Mouse (Mus musculus) hindbrain, embryonic 13.5 days (tissue): ENCODE results near the gene Th. TPM values are rescaled to one million over a fixed set of nuclear protein-coding genes. Genes with fewer than 3 reads are reported as not detected.

ENCODE experiments used
- ATAC-seq: fragments of 200-750 bp; cut with Nextera tagmentation; 2 replicates; pipeline ENCODE4 v1.8.0; 2017; ENCODE audit warnings: moderate TSS enrichment; ENCODE audit not compliant: low FRiP score
- H3K27ac ChIP-seq: fragments of 300-500 bp; sonication (generic); 2 replicates; pipeline ENCODE4 v1.5.1; 2015; ENCODE audit warnings: inconsistent platforms, mild to moderate bottlenecking, moderate library complexity
- H3K27me3 ChIP-seq: fragments of 300-500 bp; sonication (generic); 2 replicates; pipeline ENCODE4 v1.6.1; 2015; ENCODE audit warnings: mild to moderate bottlenecking, inconsistent platforms
- H3K36me3 ChIP-seq: fragments of 300-500 bp; sonication (generic); 2 replicates; pipeline ENCODE4 v1.6.1; 2015; ENCODE audit warnings: mild to moderate bottlenecking, inconsistent platforms
- H3K4me1 ChIP-seq: fragments of 300-500 bp; sonication (generic); replicated peaks from 2 replicates; pipeline ENCODE4 v1.6.1; 2015; ENCODE audit warnings: inconsistent platforms
- H3K4me2 ChIP-seq: fragments of 300-500 bp; sonication (generic); 2 replicates; pipeline ENCODE4 v1.6.1; 2015; ENCODE audit warnings: inconsistent platforms, mild to moderate bottlenecking, moderate library complexity
- H3K4me3 ChIP-seq: fragments of 300-500 bp; sonication (generic); 2 replicates; pipeline ENCODE4 v1.5.1; 2015; ENCODE audit warnings: mild to moderate bottlenecking, inconsistent platforms
- H3K9ac ChIP-seq: fragments of 300-500 bp; sonication (generic); 2 replicates; pipeline ENCODE4 v1.6.1; 2015; ENCODE audit warnings: mild to moderate bottlenecking, inconsistent platforms
- H3K9me3 ChIP-seq: fragments of 300-500 bp; sonication (generic); 2 replicates; pipeline ENCODE4 v1.6.1; 2016; ENCODE audit warnings: inconsistent platforms
- WGBS: fragments of 180-500 bp; shearing (Covaris S2); methylation state at CpG from one replicate; pipeline ENCODE4 v1.1.7; 2015; 5-methylcytosine and 5-hydroxymethylcytosine counted together
- polyA plus RNA-seq: library from polyadenylated mRNA; unstranded; fragments of >200 nt; fragmentation: Nextera tagmentation; extraction: Ambion mirVana; gene quantifications from 2 replicates; pipeline ENCODE4 v1.2.1, GENCODE M21; 2015

Th gene
- 17.6 and 17.8 TPM in 2 replicates for polyA plus RNA-seq

- H3K27ac ChIP-seq = no peak within 1 kb of the TSS
- no peak for ATAC-seq
- H3K9me3 ChIP-seq = no peaks in the 10 kb centered on the region
- H3K4me1 ChIP-seq = no peaks in the 10 kb centered on the region
- no peak within 1 kb of the TSS for H3K9ac ChIP-seq
- no peaks in the 10 kb centered on the region for H3K36me3 ChIP-seq
- H3K4me2 ChIP-seq = no peak within 1 kb of the TSS
- no peaks in the 10 kb centered on the region for H3K27me3 ChIP-seq
- 79% methylated on average over 3 of the region's 3 CpGs for WGBS
- no peak within 1 kb of the TSS for H3K4me3 ChIP-seq
Observed at GRCm38 (mm10) chr7:142931028-142931427, at the start of gene Th. TSS of gene Th (minus strand) at chr7:142931128.

DNA sequence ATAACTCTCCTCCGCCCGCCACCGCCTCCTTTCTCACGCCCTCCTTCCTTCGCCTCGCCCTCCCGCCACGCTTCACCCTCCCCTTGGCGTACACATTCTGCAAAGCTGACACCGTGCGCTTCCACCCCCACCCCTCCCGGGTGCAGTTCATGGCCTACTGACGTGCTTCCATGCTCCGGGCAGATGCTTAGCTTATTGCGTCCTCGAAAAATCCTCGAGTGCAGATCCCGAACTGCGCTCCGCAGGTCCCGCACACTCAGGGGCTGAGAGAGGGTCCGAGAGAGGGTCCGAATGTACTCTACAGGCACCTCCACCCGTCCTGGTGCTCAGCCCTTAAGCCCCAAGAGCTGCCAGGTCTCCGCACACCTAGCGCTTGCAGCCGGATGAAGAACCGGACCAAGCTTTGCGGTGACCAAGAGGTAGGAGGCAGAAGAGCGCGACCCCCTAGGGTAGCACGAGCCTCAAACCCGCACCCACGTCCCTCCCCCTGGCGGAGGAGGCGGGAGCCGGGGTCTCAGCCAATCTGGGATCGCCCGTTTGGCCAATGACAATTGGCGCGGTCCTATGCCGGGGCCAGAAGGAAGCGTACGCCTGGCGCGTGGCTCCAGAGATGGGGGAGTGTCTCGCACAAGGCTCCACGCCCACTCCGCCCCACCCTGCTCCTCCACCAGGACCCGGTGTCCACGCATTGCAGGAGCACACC is 38.0 kb upstream of the Th start, which contains the start of gene Ascl2:
Ascl2 (minus strand) TSS at position 456 of the 703 bp plus-strand sequence.
- no peak within 1 kb of the TSS for H3K27ac ChIP-seq
- H3K9ac ChIP-seq = peak within 1 kb of the TSS; percentile 66
- WGBS = under 1% methylated on average over 51 of the region's 51 CpGs
- peaks cover 86% of the 10 kb centered on the region for H3K27me3 ChIP-seq
- peak; percentile 64 for ATAC-seq
- H3K9me3 ChIP-seq = no peaks in the 10 kb centered on the region
- H3K36me3 ChIP-seq = no peaks in the 10 kb centered on the region
- H3K4me2 ChIP-seq = peak within 1 kb of the TSS; percentile 96
- peak within 1 kb of the TSS; percentile 50 for H3K4me3 ChIP-seq
- H3K4me1 ChIP-seq = peaks cover 26% of the 10 kb centered on the region

GRCm38 (mm10) chr7:142967884-142968808 is 37.2 kb upstream of the Th start:
- peak overlapping the region; percentile 50 for H3K4me3 ChIP-seq
- H3K9me3 ChIP-seq = no peaks in the 10 kb centered on the region
- WGBS = under 1% methylated on average over 90 of the region's 90 CpGs
- peak; percentile 84 for ATAC-seq
- peak overlapping the region; percentile 96 for H3K4me2 ChIP-seq
- H3K27me3 ChIP-seq = peaks cover 88% of the 10 kb centered on the region
- peak overlapping the region; percentile 66 for H3K9ac ChIP-seq
- H3K4me1 ChIP-seq = peaks cover 26% of the 10 kb centered on the region
- H3K27ac ChIP-seq = no peak overlapping the region
- no peaks in the 10 kb centered on the region for H3K36me3 ChIP-seq

DNA sequence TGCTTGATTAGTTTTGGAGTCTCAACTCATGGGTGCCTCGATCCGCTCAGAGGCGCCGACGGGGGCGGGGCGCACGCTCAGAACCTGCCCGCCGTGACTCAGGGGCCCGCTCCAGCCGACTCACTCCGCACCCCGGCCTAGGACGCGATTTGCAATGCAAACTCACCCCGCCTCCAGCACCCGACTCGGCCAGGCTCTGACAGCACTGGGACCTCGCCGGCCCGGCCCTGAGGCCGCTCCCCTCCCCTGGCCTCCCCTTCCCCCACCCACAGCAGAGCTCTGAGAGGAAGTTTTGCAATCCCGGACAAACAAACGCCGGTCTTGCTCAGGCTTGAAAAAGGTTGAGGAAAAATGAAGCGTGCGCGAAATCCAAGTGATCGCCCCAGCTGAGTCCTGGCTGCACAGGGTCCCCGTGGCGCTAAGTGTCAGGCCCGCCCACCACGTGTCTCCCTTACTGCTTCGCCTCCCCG is 36.5 kb upstream of the Th start:
- peak overlapping the region; percentile 66 for H3K9ac ChIP-seq
- peaks cover 90% of the 10 kb centered on the region for H3K27me3 ChIP-seq
- H3K9me3 ChIP-seq = no peaks in the 10 kb centered on the region
- H3K27ac ChIP-seq = no peak overlapping the region
- no peaks in the 10 kb centered on the region for H3K36me3 ChIP-seq
- 0% methylated on average over 35 of the region's 36 CpGs for WGBS
- H3K4me3 ChIP-seq = peak overlapping the region; percentile 50
- peaks cover 26% of the 10 kb centered on the region for H3K4me1 ChIP-seq
- ATAC-seq = peak; percentile 69
- peak overlapping the region; percentile 96 for H3K4me2 ChIP-seq

DNA sequence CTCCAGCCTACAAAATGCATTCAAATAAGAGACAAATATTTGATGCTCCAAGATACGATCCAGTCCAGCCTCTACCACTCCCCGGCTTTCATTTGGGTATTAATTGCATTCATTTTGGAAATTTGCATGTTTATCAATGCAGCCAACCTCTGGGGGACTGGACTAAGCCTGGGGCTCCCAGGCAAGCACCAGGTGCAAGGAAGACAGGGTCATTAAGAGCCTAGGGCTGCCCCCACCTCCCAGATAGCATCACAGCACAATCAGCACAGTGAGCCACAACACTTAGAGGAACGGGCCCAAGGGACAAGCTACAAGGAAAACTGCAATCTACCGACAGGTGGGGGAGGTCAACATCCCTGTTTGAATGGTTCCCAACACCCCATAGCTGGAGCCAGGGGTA is 28.8 kb upstream of the Th start:
- peaks cover 23% of the 10 kb centered on the region for H3K27me3 ChIP-seq
- no peaks in the 10 kb centered on the region for H3K9me3 ChIP-seq
- H3K4me3 ChIP-seq = no peak overlapping the region
- peak; percentile 65; the same call in 1 of the 2 replicates for ATAC-seq
- no peak overlapping the region for H3K27ac ChIP-seq
- WGBS = 52% methylated on average over 4 of the region's 4 CpGs
- H3K4me1 ChIP-seq = peaks cover 8% of the 10 kb centered on the region
- no peaks in the 10 kb centered on the region for H3K36me3 ChIP-seq
- no peak overlapping the region for H3K4me2 ChIP-seq
- no peak overlapping the region for H3K9ac ChIP-seq

DNA sequence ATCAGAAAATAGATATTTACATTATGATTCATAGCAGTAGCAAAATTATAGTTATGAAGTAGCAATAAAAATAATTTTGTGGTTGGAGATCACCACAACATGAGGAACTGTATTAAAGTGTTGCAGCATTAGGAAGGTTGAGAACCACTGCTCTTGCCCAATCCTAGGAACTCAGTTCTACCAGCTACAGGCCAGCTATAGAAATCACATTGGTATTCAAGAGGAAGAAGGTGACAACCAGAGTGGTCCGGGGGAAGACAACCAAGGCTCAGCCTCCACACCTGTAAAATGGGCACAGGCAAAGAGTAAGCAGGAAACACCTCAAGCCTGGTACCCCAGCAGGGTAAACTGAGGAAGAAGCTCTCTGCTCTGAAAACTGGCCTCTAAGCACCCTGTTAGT is 27.9 kb upstream of the Th start:
- no peak for ATAC-seq

GRCm38 (mm10) chr7:142956018-142956417 is 25.1 kb upstream of the Th start:
- no peak overlapping the region for H3K4me3 ChIP-seq
- no peak for ATAC-seq
- H3K36me3 ChIP-seq = no peaks in the 10 kb centered on the region
- H3K9ac ChIP-seq = no peak overlapping the region
- peaks cover 8% of the 10 kb centered on the region for H3K4me1 ChIP-seq
- H3K27me3 ChIP-seq = no peaks in the 10 kb centered on the region
- no peaks in the 10 kb centered on the region for H3K9me3 ChIP-seq
- no peak overlapping the region for H3K4me2 ChIP-seq
- no peak overlapping the region for H3K27ac ChIP-seq
- 73% methylated on average over 2 of the region's 2 CpGs for WGBS

More for the DNA sequence above, 27.9 kb upstream of the Th start:
- no peak overlapping the region for H3K4me3 ChIP-seq
- no peak overlapping the region for H3K27ac ChIP-seq
- no peaks in the 10 kb centered on the region for H3K36me3 ChIP-seq
- H3K4me2 ChIP-seq = no peak overlapping the region
- H3K27me3 ChIP-seq = peaks cover 14% of the 10 kb centered on the region
- H3K9me3 ChIP-seq = no peaks in the 10 kb centered on the region
- no peak overlapping the region for H3K9ac ChIP-seq
- peaks cover 8% of the 10 kb centered on the region for H3K4me1 ChIP-seq
- 88% methylated on average over 1 of the region's 1 CpGs for WGBS

- no peak for ATAC-seq
- WGBS = 13% methylated on average over 1 of the region's 1 CpGs
Observed at GRCm38 (mm10) chr7:142949568-142949967, 18.6 kb upstream of the Th start.

GRCm38 (mm10) chr7:142937631-142938030 is 6.7 kb upstream of the Th start:
- Histone ChIP-seq H3K27me3 (no peaks in the 10 kb centered on the region), H3K4me3 (no peak overlapping the region), H3K4me2 (no peak overlapping the region), H3K27ac (no peak overlapping the region), H3K36me3 (no peaks in the 10 kb centered on the region), H3K9ac (no peak overlapping the region), H3K4me1 (no peaks in the 10 kb centered on the region), H3K9me3 (no peaks in the 10 kb centered on the region)
- no peak for ATAC-seq

More at GRCm38 (mm10) chr7:142949568-142949967, 18.6 kb upstream of the Th start:
- Histone ChIP-seq H3K27ac (no peak overlapping the region), H3K9ac (no peak overlapping the region), H3K4me2 (no peak overlapping the region), H3K4me1 (no peaks in the 10 kb centered on the region), H3K36me3 (no peaks in the 10 kb centered on the region), H3K27me3 (0 out of 2 replicates have a peak, but pooled peaks cover 6% of the 10 kb centered on the region), H3K9me3 (no peaks in the 10 kb centered on the region), H3K4me3 (no peak overlapping the region)

DNA sequence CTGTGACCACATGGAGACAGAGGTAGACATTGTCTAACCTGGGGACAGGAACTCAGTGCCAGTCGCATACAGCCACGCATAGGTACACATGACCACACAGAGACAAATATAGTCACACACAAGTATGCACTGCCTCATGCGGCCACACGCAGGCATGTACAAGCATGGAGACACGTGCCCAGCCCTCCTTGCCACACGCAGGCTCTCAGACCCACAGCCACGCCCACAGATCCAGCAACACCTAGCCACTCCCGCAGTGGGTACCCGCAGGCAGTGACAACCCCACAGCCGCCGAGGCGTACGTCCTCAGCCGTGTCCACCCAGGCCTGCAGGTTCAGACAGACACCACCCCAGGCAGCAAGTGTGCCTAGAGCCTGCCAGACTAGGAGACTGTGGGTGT is 4.8 kb upstream of the Th start:
- ATAC-seq = no peak
- Histone ChIP-seq H3K4me2 (no peak overlapping the region), H3K27me3 (no peaks in the 10 kb centered on the region), H3K4me1 (no peaks in the 10 kb centered on the region), H3K27ac (no peak overlapping the region), H3K9me3 (no peaks in the 10 kb centered on the region), H3K36me3 (no peaks in the 10 kb centered on the region), H3K4me3 (no peak overlapping the region), H3K9ac (no peak overlapping the region)
- WGBS = 92% methylated on average over 14 of the region's 14 CpGs

DNA sequence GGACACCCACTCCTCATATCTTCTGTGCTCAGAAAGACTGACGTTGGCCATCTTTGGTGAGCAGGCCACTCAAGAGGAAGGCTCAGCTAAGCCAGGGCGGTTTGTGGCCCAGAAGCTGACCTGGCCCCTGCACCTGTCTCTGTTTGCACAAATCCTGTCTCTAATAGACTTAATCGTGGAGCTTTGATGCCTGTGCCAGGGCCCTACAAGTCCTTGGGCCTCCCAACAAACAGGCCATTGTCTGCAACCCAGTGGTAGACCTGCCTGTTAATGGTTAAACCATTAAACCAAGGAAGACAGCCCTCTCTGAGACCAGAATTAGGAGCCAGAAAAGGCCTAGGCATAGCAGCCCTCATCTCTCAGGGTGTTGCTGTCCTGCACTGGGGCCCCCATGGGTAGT is 1.5 kb upstream of the Th start:
- H3K9me3 ChIP-seq = no peaks in the 10 kb centered on the region
- no peak overlapping the region for H3K27ac ChIP-seq
- no peak overlapping the region for H3K9ac ChIP-seq
- no peak overlapping the region for H3K4me2 ChIP-seq
- WGBS = 67% methylated on average over 3 of the region's 3 CpGs
- H3K27me3 ChIP-seq = no peaks in the 10 kb centered on the region
- no peaks in the 10 kb centered on the region for H3K4me1 ChIP-seq
- ATAC-seq = no peak
- H3K36me3 ChIP-seq = no peaks in the 10 kb centered on the region
- H3K4me3 ChIP-seq = no peak overlapping the region

DNA sequence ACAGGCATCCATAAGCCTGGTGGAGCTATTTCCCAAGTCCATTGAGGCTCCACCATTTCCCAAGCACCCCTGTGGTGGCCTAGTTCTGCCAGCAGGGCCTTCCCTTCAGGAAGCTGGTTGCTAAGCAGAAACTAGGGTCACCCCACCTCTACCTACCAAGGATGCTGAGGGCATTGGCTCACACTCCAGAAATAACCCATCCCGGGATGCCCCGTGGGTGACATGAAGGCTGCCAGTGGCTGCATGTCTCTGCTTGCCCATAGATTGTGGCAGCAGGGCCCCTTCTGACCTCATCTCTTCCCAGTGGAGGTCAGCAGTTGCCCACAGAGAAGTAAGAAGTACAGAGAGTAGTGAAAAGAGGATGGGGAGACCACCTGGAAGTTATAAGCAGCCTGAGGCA is 1.4 kb downstream of the Th start:
- no peak for ATAC-seq
- H3K36me3 ChIP-seq = no peaks in the 10 kb centered on the region
- WGBS = 89% methylated on average over 2 of the region's 2 CpGs
- no peak overlapping the region for H3K9ac ChIP-seq
- H3K4me1 ChIP-seq = no peaks in the 10 kb centered on the region
- no peaks in the 10 kb centered on the region for H3K27me3 ChIP-seq
- no peak overlapping the region for H3K27ac ChIP-seq
- no peak overlapping the region for H3K4me3 ChIP-seq
- no peak overlapping the region for H3K4me2 ChIP-seq
- no peaks in the 10 kb centered on the region for H3K9me3 ChIP-seq
